Mouse (Mus musculus) macrophage (primary cell): ENCODE results near the gene Cdon. TPM values are rescaled to one million over a fixed set of nuclear protein-coding genes. Genes with fewer than 3 reads are reported as not detected.

Experiments
- H3K27ac ChIP-seq: fragments of 350-480 bp; formaldehyde crosslinking; 2 replicates; pipeline ENCODE4 v1.9.0; 2021
- H3K36me3 ChIP-seq: fragments of 350-480 bp; formaldehyde crosslinking; 2 replicates; pipeline ENCODE4 v1.9.0; 2021; ENCODE audit errors: inconsistent target
- H3K4me3 ChIP-seq: fragments of 350-480 bp; formaldehyde crosslinking; 2 replicates; pipeline ENCODE4 v1.9.0; 2021; ENCODE audit errors: inconsistent target
- H3K79me2 ChIP-seq: fragments of 350-480 bp; formaldehyde crosslinking; 2 replicates; pipeline ENCODE4 v1.9.0; 2021; ENCODE audit errors: inconsistent target
- WGBS: methylation state at CpG from one replicate; pipeline ENCODE4 v1.1.7; 2026; ENCODE audit warnings: inconsistent platforms; ENCODE audit not compliant: missing documents; 5-methylcytosine and 5-hydroxymethylcytosine counted together
- polyA plus RNA-seq: library from polyadenylated mRNA; stranded (reverse); fragments of 250-400 nt; gene quantifications from 3 replicates; pipeline ENCODE4 v1.2.4, GENCODE M21; 2018; ENCODE audit warnings: inconsistent platforms

The Cdon gene
- polyA plus RNA-seq, 1 experiment from 2014 or later, result 0.14 TPM

- Histone ChIP-seq H3K36me3 (no peaks in the 10 kb centered on the region), H3K79me2 (no peaks in the 10 kb centered on the region), H3K27ac (no peak overlapping the region), H3K4me3 (no peak overlapping the region)
- 92% methylated on average over 4 of the region's 4 CpGs for WGBS
Observed at GRCm38 (mm10) chr9:35494937-35495336, 74.0 kb downstream of the Cdon start.

- WGBS, result 21% methylated on average over 3 of the region's 3 CpGs
- H3K36me3 ChIP-seq, result no peaks in the 10 kb centered on the region
- no peak overlapping the region for H3K4me3 ChIP-seq
- no peaks in the 10 kb centered on the region for H3K79me2 ChIP-seq
- H3K27ac ChIP-seq, result no peak overlapping the region
Observed at GRCm38 (mm10) chr9:35495471-35495870, 74.5 kb downstream of the Cdon start.

- Histone ChIP-seq H3K27ac (no peak overlapping the region), H3K79me2 (no peaks in the 10 kb centered on the region), H3K36me3 (no peaks in the 10 kb centered on the region), H3K4me3 (no peak overlapping the region)
- 94% methylated on average over 5 of the region's 6 CpGs for WGBS
Observed at GRCm38 (mm10) chr9:35499946-35500345, 79.0 kb downstream of the Cdon start.

- no peak overlapping the region for H3K27ac ChIP-seq
- WGBS, result 79% methylated on average over 10 of the region's 10 CpGs
- H3K4me3 ChIP-seq, result no peak overlapping the region
- no peaks in the 10 kb centered on the region for H3K36me3 ChIP-seq
- no peaks in the 10 kb centered on the region for H3K79me2 ChIP-seq
Observed at GRCm38 (mm10) chr9:35502361-35503000, 81.6 kb downstream of the Cdon start.

GRCm38 (mm10) chr9:35508234-35508633 is 87.3 kb downstream of the Cdon start:
- WGBS, result 73% methylated on average over 8 of the region's 8 CpGs
- H3K79me2 ChIP-seq, result no peaks in the 10 kb centered on the region
- no peak overlapping the region for H3K27ac ChIP-seq
- H3K36me3 ChIP-seq, result no peaks in the 10 kb centered on the region
- H3K4me3 ChIP-seq, result no peak overlapping the region

- no peaks in the 10 kb centered on the region for H3K36me3 ChIP-seq
- H3K27ac ChIP-seq, result no peak overlapping the region
- 81% methylated on average over 4 of the region's 4 CpGs for WGBS
- H3K4me3 ChIP-seq, result no peak overlapping the region
- H3K79me2 ChIP-seq, result no peaks in the 10 kb centered on the region
Observed at GRCm38 (mm10) chr9:35513900-35514299, 93.0 kb downstream of the Cdon start.

GRCm38 (mm10) chr9:35516182-35516581 is 95.3 kb downstream of the Cdon start:
- WGBS, result 83% methylated on average over 5 of the region's 5 CpGs
- Histone ChIP-seq H3K36me3 (no peaks in the 10 kb centered on the region), H3K4me3 (no peak overlapping the region), H3K27ac (no peak overlapping the region), H3K79me2 (no peaks in the 10 kb centered on the region)

- Histone ChIP-seq H3K4me3 (no peak overlapping the region), H3K27ac (no peak overlapping the region), H3K36me3 (no peaks in the 10 kb centered on the region), H3K79me2 (no peaks in the 10 kb centered on the region)
- 88% methylated on average over 15 of the region's 16 CpGs for WGBS
Observed at GRCm38 (mm10) chr9:35516711-35517110, 95.8 kb downstream of the Cdon start.

GRCm38 (mm10) chr9:35518169-35518568 is 97.2 kb downstream of the Cdon start, which contains the start of gene Gm1113:
Gene Gm1113, minus strand, starts transcription at chr9:35518269.
- WGBS, result 87% methylated on average over 3 of the region's 3 CpGs
- no peak within 1 kb of the TSS for H3K4me3 ChIP-seq

GRCm38 (mm10) chr9:35520631-35521348 is 99.9 kb downstream of the Cdon start:
- Histone ChIP-seq H3K79me2 (no peaks in the 10 kb centered on the region), H3K36me3 (no peaks in the 10 kb centered on the region), H3K27ac (no peak overlapping the region), H3K4me3 (no peak overlapping the region)
- WGBS, result 88% methylated on average over 6 of the region's 6 CpGs

More at GRCm38 (mm10) chr9:35518169-35518568, 97.2 kb downstream of the Cdon start, which contains the start of gene Gm1113:
- Histone ChIP-seq H3K27ac (no peak within 1 kb of the TSS), H3K36me3 (no peaks in the 10 kb centered on the region), H3K79me2 (no peaks in the 10 kb centered on the region)

GRCm38 (mm10) chr9:35522241-35522640 is 101.3 kb downstream of the Cdon start:
- 90% methylated on average over 2 of the region's 2 CpGs for WGBS
- no peaks in the 10 kb centered on the region for H3K79me2 ChIP-seq
- no peak overlapping the region for H3K27ac ChIP-seq
- no peaks in the 10 kb centered on the region for H3K36me3 ChIP-seq
- no peak overlapping the region for H3K4me3 ChIP-seq

- no peaks in the 10 kb centered on the region for H3K36me3 ChIP-seq
- WGBS, result 70% methylated on average over 1 of the region's 1 CpGs
- H3K4me3 ChIP-seq, result no peak overlapping the region
- no peak overlapping the region for H3K27ac ChIP-seq
- H3K79me2 ChIP-seq, result no peaks in the 10 kb centered on the region
Observed at GRCm38 (mm10) chr9:35522821-35523515, 102.0 kb downstream of the Cdon start.

- Histone ChIP-seq H3K79me2 (no peaks in the 10 kb centered on the region), H3K27ac (no peak overlapping the region), H3K36me3 (no peaks in the 10 kb centered on the region), H3K4me3 (no peak overlapping the region)
- WGBS, result 83% methylated on average over 5 of the region's 5 CpGs
Observed at GRCm38 (mm10) chr9:35523541-35523940, 102.6 kb downstream of the Cdon start.

GRCm38 (mm10) chr9:35523941-35524411 is 103.0 kb downstream of the Cdon start:
- Histone ChIP-seq H3K79me2 (no peaks in the 10 kb centered on the region), H3K27ac (no peak overlapping the region), H3K4me3 (no peak overlapping the region), H3K36me3 (no peaks in the 10 kb centered on the region)
- 18% methylated on average over 6 of the region's 7 CpGs for WGBS

GRCm38 (mm10) chr9:35529141-35529540 is 108.2 kb downstream of the Cdon start:
- Histone ChIP-seq H3K79me2 (no peaks in the 10 kb centered on the region), H3K4me3 (no peak overlapping the region), H3K27ac (no peak overlapping the region), H3K36me3 (no peaks in the 10 kb centered on the region)
- 86% methylated on average over 3 of the region's 3 CpGs for WGBS
